Mouse (Mus musculus) MEL (cell line): ENCODE results near the gene Cab39l. TPM values are rescaled to one million over a fixed set of nuclear protein-coding genes. Genes with fewer than 3 reads are reported as not detected.

Experiments used
- DNase-seq: peaks from one replicate; pipeline ENCODE4 v3.0.0; 2011; ENCODE audit warnings: low read depth, low spot score
- H3K27ac ChIP-seq: 2 replicates; pipeline ENCODE4 v1.5.1; 2012; ENCODE audit warnings: low read depth, mild to moderate bottlenecking, control low read depth, low read length, moderate library complexity; ENCODE audit not compliant: control insufficient read depth
- H3K27me3 ChIP-seq, 2 experiments: fragments of 150-350 bp in 1 of 2; sonication (generic) in 1 of 2; 2 replicates each; pipeline ENCODE4 v1.6.1; 2012; ENCODE audit warnings: low read length in 2 of 2, mild to moderate bottlenecking in 2 of 2, improper control_type of control experiment in 1 of 2, moderate library complexity in 1 of 2; ENCODE audit not compliant: insufficient read depth in 2 of 2, control insufficient read depth in 1 of 2
- H3K36me3 ChIP-seq, 2 experiments: 2 replicates each; pipeline ENCODE4 v1.6.1; 2012 to 2014; ENCODE audit warnings: low read length in 2 of 2, improper control_type of control experiment in 1 of 2, inconsistent platforms in 1 of 2, mild to moderate bottlenecking in 1 of 2; ENCODE audit not compliant: insufficient read depth in 2 of 2, control insufficient read depth in 1 of 2
- H3K4me1 ChIP-seq, 2 experiments: fragments of 150-350 bp in 1 of 2; sonication (generic) in 1 of 2; 2 replicates each; pipeline ENCODE4 v1.6.1; 2012; ENCODE audit warnings: low read length in 2 of 2, improper control_type of control experiment in 1 of 2, mild to moderate bottlenecking in 1 of 2; ENCODE audit not compliant: insufficient read depth in 2 of 2, control insufficient read depth in 1 of 2
- H3K4me3 ChIP-seq, 2 experiments: fragments of 150-350 bp in 1 of 2; sonication (generic) in 1 of 2; 2 replicates each; pipeline ENCODE4 v1.5.1; 2012; ENCODE audit warnings: low read depth in 2 of 2, low read length in 2 of 2, mild to moderate bottlenecking in 2 of 2, moderate library complexity in 2 of 2, control low read depth in 1 of 2, improper control_type of control experiment in 1 of 2; ENCODE audit not compliant: control insufficient read depth in 1 of 2, insufficient read depth in 1 of 2
- H3K79me2 ChIP-seq: 2 replicates; pipeline ENCODE4 v1.6.1; 2012; ENCODE audit warnings: mild to moderate bottlenecking, low read length, moderate library complexity; ENCODE audit not compliant: control insufficient read depth, poor library complexity, insufficient read depth
- H3K9ac ChIP-seq: 2 replicates; pipeline ENCODE4 v1.6.1; 2012; ENCODE audit warnings: low read depth, mild to moderate bottlenecking, control low read depth, low read length, moderate library complexity; ENCODE audit not compliant: control insufficient read depth, poor library complexity, severe bottlenecking
- H3K9me3 ChIP-seq: fragments of 150-350 bp; sonication (generic); replicated peaks from 2 replicates; pipeline ENCODE4 v1.6.1; 2012; ENCODE audit warnings: mild to moderate bottlenecking, low read length, improper control_type of control experiment, moderate library complexity; ENCODE audit not compliant: insufficient read depth
- BHLHE40 ChIP-seq: IDR thresholded peaks from 2 replicates; pipeline ENCODE4 v1.6.1; 2012; ENCODE audit warnings: low read depth, mild to moderate bottlenecking, inconsistent platforms, low read length, improper control_type of control experiment, borderline replicate concordance
- CHD2 ChIP-seq: IDR thresholded peaks from 2 replicates; pipeline ENCODE4 v1.6.1; 2011; ENCODE audit warnings: low read length, improper control_type of control experiment
- CTCF ChIP-seq, 3 experiments: IDR thresholded peaks in 2 of 3; conservative IDR thresholded peaks in 1 of 3; 2 replicates each; pipeline ENCODE4 v1.5.1; 2011 to 2012; ENCODE audit warnings: low read length in 3 of 3, low read depth in 2 of 3, mild to moderate bottlenecking in 2 of 3, improper control_type of control experiment in 1 of 3, inconsistent platforms in 1 of 3, mixed read lengths in 1 of 3, moderate library complexity in 1 of 3; ENCODE audit not compliant: control insufficient read depth in 1 of 3, insufficient read depth in 1 of 3, poor library complexity in 1 of 3, severe bottlenecking in 1 of 3
- ELF1 ChIP-seq: IDR thresholded peaks from 2 replicates; pipeline ENCODE4 v1.6.1; 2014; ENCODE audit warnings: low read depth, mild to moderate bottlenecking, inconsistent platforms, low read length, improper control_type of control experiment, moderate library complexity
- EP300 ChIP-seq, 2 experiments: IDR thresholded peaks; 2 replicates each; pipeline ENCODE4 v1.6.1; 2011; ENCODE audit warnings: improper control_type of control experiment in 2 of 2, low read length in 2 of 2, low read depth in 1 of 2, mild to moderate bottlenecking in 1 of 2
- GABPA ChIP-seq: IDR thresholded peaks from 2 replicates; pipeline ENCODE4 v1.6.1; 2012; ENCODE audit warnings: low read depth, mild to moderate bottlenecking, inconsistent platforms, low read length, improper control_type of control experiment, moderate library complexity
- GATA1 ChIP-seq: IDR thresholded peaks from 2 replicates; pipeline ENCODE4 v1.6.1; 2011; ENCODE audit warnings: low read depth, low read length, improper control_type of control experiment
- JUND ChIP-seq: IDR thresholded peaks from 2 replicates; pipeline ENCODE4 v1.6.1; 2011; ENCODE audit warnings: low read depth, mild to moderate bottlenecking, improper control_type of control experiment, low read length
- KAT2A ChIP-seq: conservative IDR thresholded peaks from 2 replicates; pipeline ENCODE4 v1.6.1; 2012; ENCODE audit warnings: low read depth, low read length, improper control_type of control experiment, inconsistent platforms
- MAFK ChIP-seq: IDR thresholded peaks from 2 replicates; pipeline ENCODE4 v1.6.1; 2011; ENCODE audit warnings: low read depth, mild to moderate bottlenecking, low read length, improper control_type of control experiment, borderline replicate concordance
- MAX ChIP-seq: IDR thresholded peaks from 2 replicates; pipeline ENCODE4 v1.6.1; 2011; ENCODE audit warnings: low read length, improper control_type of control experiment
- MAZ ChIP-seq: IDR thresholded peaks from 2 replicates; pipeline ENCODE4 v1.6.1; 2012; ENCODE audit warnings: low read depth, mild to moderate bottlenecking, inconsistent platforms, low read length, improper control_type of control experiment
- MYB ChIP-seq: IDR thresholded peaks from 2 replicates; pipeline ENCODE4 v1.6.1; 2011; ENCODE audit warnings: mild to moderate bottlenecking, low read depth, low read length, improper control_type of control experiment
- NELFE ChIP-seq: IDR thresholded peaks from 2 replicates; pipeline ENCODE4 v1.6.1; 2011; ENCODE audit warnings: low read depth, low read length, improper control_type of control experiment
- NRF1 ChIP-seq: IDR thresholded peaks from 2 replicates; pipeline ENCODE4 v1.6.1; 2014; ENCODE audit warnings: low read depth, mild to moderate bottlenecking, inconsistent platforms, low read length, improper control_type of control experiment, moderate library complexity; ENCODE audit not compliant: poor library complexity, insufficient read depth, severe bottlenecking
- POLR2A ChIP-seq, 2 experiments: IDR thresholded peaks; 2 replicates each; pipeline ENCODE4 v1.6.1; 2011 to 2012; ENCODE audit warnings: low read length in 2 of 2, mild to moderate bottlenecking in 2 of 2, control low read depth in 1 of 2, improper control_type of control experiment in 1 of 2, low read depth in 1 of 2, moderate library complexity in 1 of 2; ENCODE audit not compliant: control insufficient read depth in 1 of 2, insufficient read depth in 1 of 2, poor library complexity in 1 of 2
- POLR2AphosphoS2 ChIP-seq: IDR thresholded peaks from 2 replicates; pipeline ENCODE4 v1.6.1; 2011; ENCODE audit warnings: low read length, improper control_type of control experiment
- POLR2AphosphoS5 ChIP-seq: IDR thresholded peaks from 2 replicates; pipeline ENCODE4 v1.6.1; 2012; ENCODE audit warnings: low read depth, borderline replicate concordance, mild to moderate bottlenecking, inconsistent platforms, low read length, moderate library complexity, mixed read lengths
- RCOR1 ChIP-seq: IDR thresholded peaks from 2 replicates; pipeline ENCODE4 v1.6.1; 2012; ENCODE audit warnings: low read depth, mild to moderate bottlenecking, inconsistent platforms, low read length, improper control_type of control experiment
- SIN3A ChIP-seq: IDR thresholded peaks from 2 replicates; pipeline ENCODE4 v1.6.1; 2012; ENCODE audit warnings: low read length, improper control_type of control experiment, inconsistent platforms
- SMC3 ChIP-seq: IDR thresholded peaks from 2 replicates; pipeline ENCODE4 v1.6.1; 2011; ENCODE audit warnings: low read depth, low read length, improper control_type of control experiment
- TCF12 ChIP-seq: IDR thresholded peaks from 2 replicates; pipeline ENCODE4 v1.6.1; 2014; ENCODE audit warnings: low read depth, mild to moderate bottlenecking, inconsistent platforms, low read length, improper control_type of control experiment, moderate library complexity
- USF2 ChIP-seq, 2 experiments: IDR thresholded peaks; 2 replicates each; pipeline ENCODE4 v1.6.1; 2011 to 2012; ENCODE audit warnings: improper control_type of control experiment in 2 of 2, low read length in 2 of 2, borderline replicate concordance in 1 of 2, inconsistent platforms in 1 of 2, low read depth in 1 of 2, mild to moderate bottlenecking in 1 of 2; ENCODE audit not compliant: insufficient read depth in 1 of 2
- ZC3H11A ChIP-seq: IDR thresholded peaks from 2 replicates; pipeline ENCODE4 v1.6.1; 2012; ENCODE audit warnings: low read depth, mild to moderate bottlenecking, inconsistent platforms, low read length, improper control_type of control experiment
- ZKSCAN1 ChIP-seq: IDR thresholded peaks from 2 replicates; pipeline ENCODE4 v1.6.1; 2012; ENCODE audit warnings: low read depth, mild to moderate bottlenecking, inconsistent platforms, low read length, improper control_type of control experiment, moderate library complexity
- ZMIZ1 ChIP-seq: IDR thresholded peaks from 2 replicates; pipeline ENCODE4 v1.6.1; 2012; ENCODE audit warnings: low read depth, mild to moderate bottlenecking, inconsistent platforms, low read length, improper control_type of control experiment, moderate library complexity
- ZNF384 ChIP-seq: IDR thresholded peaks from 2 replicates; pipeline ENCODE4 v1.6.1; 2012; ENCODE audit warnings: low read depth, mild to moderate bottlenecking, inconsistent platforms, low read length, improper control_type of control experiment
- polyA plus RNA-seq, 2 experiments: library from polyadenylated mRNA; stranded (reverse) in 1 of 2; unstranded in 1 of 2; fragments of >175 nt in 1 of 2; fragments of >200 nt in 1 of 2; gene quantifications; 2 replicates each; pipeline versions ENCODE4 v1.2.1 to v1.2.4; 2012; ENCODE audit warnings: low replicate concordance in 2 of 2, low read depth in 1 of 2; ENCODE audit not compliant: insufficient read length in 2 of 2, insufficient read depth in 1 of 2, missing spikeins in 1 of 2
- total RNA-seq: library from RNA; depleted of rRNA; stranded (reverse); fragments of 300-350 nt; gene quantifications from 2 replicates; pipeline ENCODE4 v1.2.3, GENCODE M21; 2012

Cab39l gene
- total and polyA plus RNA-seq, 3 experiments, result 24.2 to 34.0 TPM; not detected in 1

DNA sequence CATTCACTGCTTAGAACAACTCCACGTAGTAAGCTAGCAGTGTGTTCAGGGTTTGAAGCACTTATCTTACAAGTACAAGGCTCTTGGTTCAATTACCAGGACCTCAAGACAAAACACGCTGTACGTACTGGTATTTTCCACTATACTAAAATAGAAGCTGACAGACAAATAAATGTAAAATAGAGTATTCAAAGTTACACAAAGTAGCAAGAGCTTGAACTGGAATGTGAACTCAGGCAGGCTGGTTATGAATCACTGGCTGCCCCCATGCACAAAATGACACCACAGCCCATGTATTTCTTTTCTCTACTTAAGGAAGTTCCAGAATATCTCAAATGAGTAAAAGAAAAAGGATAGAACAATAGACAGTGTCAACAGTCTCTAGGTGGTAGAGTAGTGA lies 154.2 kb downstream of the Cab39l start:
- Histone ChIP-seq H3K4me1 (peaks cover 0 to 3% of the 10 kb centered on the region in 2 experiments; a peak in 2 of 4 replicates), H3K79me2 (peaks cover 8% of the 10 kb centered on the region; the same call in 1 of the 2 replicates), H3K9me3 (no peaks in the 10 kb centered on the region), H3K27ac (no peak overlapping the region), H3K4me3 (no peak overlapping the region), H3K27me3 (no peaks in the 10 kb centered on the region), H3K36me3 (peaks cover under 1 to 5% of the 10 kb centered on the region in 2 experiments; a peak in 3 of 4 replicates), H3K9ac (no peak overlapping the region)
- TF ChIP-seq USF2 (IDR thresholded peaks at IDR 0.05; ENCODE audit: borderline replicate concordance in 1 of 2, insufficient read depth in 1 of 2, low read depth in 1 of 2, low read length in 2 of 2) (no peak), MAFK (no peak), POLR2AphosphoS2 (no peak), MAX (no peak), POLR2A (IDR thresholded peaks at IDR 0.05; ENCODE audit: control insufficient read depth in 1 of 2, insufficient read depth in 1 of 2, low read depth in 1 of 2, low read length in 2 of 2, poor library complexity in 1 of 2) (no peak), ZKSCAN1 (no peak), MAZ (no peak), GABPA (no peak), RCOR1 (no peak), ZNF384 (no peak), NRF1 (no peak), TCF12 (no peak), KAT2A (no peak), ZC3H11A (no peak)
- no peak for DNase-seq

- H3K9me3 ChIP-seq, result no peaks in the 10 kb centered on the region
- peak within 1 kb of the TSS; percentile 72 to 85 for H3K4me3 ChIP-seq
- H3K27ac ChIP-seq, result 0 out of 2 replicates have a peak within 1 kb of the TSS, but pooled peaks have one; percentile 26
- H3K79me2 ChIP-seq, result peaks cover 8% of the 10 kb centered on the region; the same call in 1 of the 2 replicates
- H3K36me3 ChIP-seq, result peaks cover 0 to 5% of the 10 kb centered on the region in 2 experiments; a peak in 2 of 4 replicates
- DNase-seq, result peak; percentile 92
- H3K4me1 ChIP-seq, result peaks cover 0 to 3% of the 10 kb centered on the region in 2 experiments; a peak in 2 of 4 replicates
- peak within 1 kb of the TSS; percentile 78 for H3K9ac ChIP-seq
- peaks cover 0 to 3% of the 10 kb centered on the region in 2 experiments; a peak in 2 of 4 replicates for H3K27me3 ChIP-seq
- peak in 1 of 3 experiments; percentile 4; a peak in 1 of 6 replicates for TF ChIP-seq CTCF (IDR thresholded peaks at IDR 0.05 in 2 of 3, conservative IDR thresholded peaks at IDR 0.05 in 1 of 3; ENCODE audit: control insufficient read depth in 1 of 3, insufficient read depth in 1 of 3, low read depth in 2 of 3, low read length in 3 of 3, poor library complexity in 1 of 3, severe bottlenecking in 1 of 3)
- TF ChIP-seq TCF12, result peak; percentile 50; the same call in 1 of the 2 replicates
- TF ChIP-seq SIN3A, result peak; percentile 96
- peak; percentile 71 for TF ChIP-seq NELFE
- peak in 1 of 2 experiments; percentile 26; a peak in 1 of 4 replicates for TF ChIP-seq EP300 (IDR thresholded peaks at IDR 0.05; ENCODE audit: low read depth in 1 of 2, low read length in 2 of 2)
- no peak for TF ChIP-seq BHLHE40
- no peak for TF ChIP-seq JUND
- peak; percentile 44; the same call in 1 of the 2 replicates for TF ChIP-seq POLR2AphosphoS2
- TF ChIP-seq CHD2, result no peak
- TF ChIP-seq MAX, result peak; percentile 62
- TF ChIP-seq MAZ, result peak; percentile 96
- TF ChIP-seq POLR2AphosphoS5, result no peak
- TF ChIP-seq USF2 (IDR thresholded peaks at IDR 0.05; ENCODE audit: borderline replicate concordance in 1 of 2, insufficient read depth in 1 of 2, low read depth in 1 of 2, low read length in 2 of 2), result no peak
- TF ChIP-seq ELF1, result peak; percentile 85
- TF ChIP-seq GATA1, result peak; percentile 46; the same call in 1 of the 2 replicates
- peak; percentile 68 for TF ChIP-seq ZMIZ1
- TF ChIP-seq MYB, result no peak
- TF ChIP-seq SMC3, result no peak
- 0 out of 2 replicates have a peak, but pooled peaks have one; percentile 22 for TF ChIP-seq ZC3H11A
- TF ChIP-seq POLR2A (IDR thresholded peaks at IDR 0.05; ENCODE audit: control insufficient read depth in 1 of 2, insufficient read depth in 1 of 2, low read depth in 1 of 2, low read length in 2 of 2, poor library complexity in 1 of 2), result peak; percentile 55 to 77; a peak in 3 of 4 replicates
- TF ChIP-seq MAFK, result no peak
These were observed 156.9 kb downstream of the Cab39l start, which contains the start of gene Cdadc1 for GRCm38 (mm10) chr14:59597398-59598259. Gene Cdadc1, minus strand, starts transcription at chr14:59597959.
